Mouse (Mus musculus) spleen, postnatal 14 days (tissue): ENCODE measurements around the gene Cbr4.

Experiments
- DNase-seq, 2 experiments: peaks; one replicate each; pipeline ENCODE4 v3.0.0; 2021 to 2022; ENCODE audit warnings: low spot score in 2 of 2

The Cbr4 gene

GRCm38 (mm10) chr8:61488631-61489030, 1.1 kb downstream of the Cbr4 start:
- no peak for DNase-seq

DNA sequence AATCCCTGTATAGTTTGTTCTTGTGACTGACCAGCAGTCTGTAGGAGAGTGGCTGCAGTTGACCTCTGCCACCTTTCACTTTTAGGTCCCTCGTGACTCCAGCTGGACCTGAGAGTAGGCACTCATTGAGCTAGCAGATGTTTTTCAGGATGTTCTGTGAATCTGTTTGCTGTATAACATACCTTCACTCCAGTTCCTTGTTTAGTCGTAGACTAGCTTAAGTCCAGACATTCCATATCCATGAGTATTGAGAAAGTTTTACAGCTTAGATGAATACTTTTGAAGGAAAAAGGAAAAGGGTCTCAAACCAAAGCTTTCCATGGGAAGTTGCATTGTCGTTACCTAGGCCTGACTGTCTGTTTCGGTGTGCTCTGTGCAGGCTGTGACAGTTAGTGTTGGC, 9.6 kb downstream of the Cbr4 start:
- DNase-seq: no peak

DNA sequence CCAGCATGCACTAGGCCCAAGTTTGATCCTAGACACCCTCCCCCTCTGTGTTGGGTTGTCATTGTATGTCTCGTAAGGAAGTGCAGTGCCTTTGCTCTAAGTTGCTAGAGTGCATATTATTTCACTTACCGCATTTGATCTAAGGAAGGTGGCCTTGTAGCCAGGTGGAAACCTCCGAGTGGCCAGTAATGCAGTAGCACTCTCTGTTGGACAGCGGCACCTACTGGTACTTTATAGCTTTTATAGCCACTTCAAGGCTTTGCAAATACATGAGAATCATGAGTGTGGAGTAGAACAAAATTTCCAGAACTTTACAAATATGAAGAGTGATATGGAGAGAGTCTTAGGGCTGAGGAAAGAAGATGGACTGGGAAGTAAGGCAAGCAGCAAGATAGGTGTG, 11.5 kb downstream of the Cbr4 start:
- DNase-seq: no peak

GRCm38 (mm10) chr8:61500914-61501313, 13.4 kb downstream of the Cbr4 start:
- no peak for DNase-seq

DNA sequence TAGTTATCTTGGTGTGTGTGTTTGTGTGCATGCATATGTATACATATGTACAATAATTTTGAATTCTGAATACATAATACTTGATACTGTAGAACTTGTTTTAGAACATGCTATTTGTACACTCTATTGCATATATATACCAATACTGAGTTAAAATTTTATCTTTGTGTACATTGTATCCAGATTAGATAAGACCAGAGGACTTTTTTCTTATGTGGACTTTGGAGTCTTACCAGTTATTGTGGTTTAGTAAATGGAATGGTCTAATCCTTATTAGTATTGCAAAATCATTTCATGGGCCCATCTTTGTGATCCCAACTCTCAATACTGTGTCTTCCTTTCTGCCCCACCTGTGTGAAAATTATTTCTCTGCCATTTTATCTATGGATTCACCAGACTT, 14.7 kb downstream of the Cbr4 start:
- DNase-seq: no peak

- DNase-seq: no peak
Measured at GRCm38 (mm10) chr8:61515110-61515930, 27.8 kb downstream of the Cbr4 start.

DNA sequence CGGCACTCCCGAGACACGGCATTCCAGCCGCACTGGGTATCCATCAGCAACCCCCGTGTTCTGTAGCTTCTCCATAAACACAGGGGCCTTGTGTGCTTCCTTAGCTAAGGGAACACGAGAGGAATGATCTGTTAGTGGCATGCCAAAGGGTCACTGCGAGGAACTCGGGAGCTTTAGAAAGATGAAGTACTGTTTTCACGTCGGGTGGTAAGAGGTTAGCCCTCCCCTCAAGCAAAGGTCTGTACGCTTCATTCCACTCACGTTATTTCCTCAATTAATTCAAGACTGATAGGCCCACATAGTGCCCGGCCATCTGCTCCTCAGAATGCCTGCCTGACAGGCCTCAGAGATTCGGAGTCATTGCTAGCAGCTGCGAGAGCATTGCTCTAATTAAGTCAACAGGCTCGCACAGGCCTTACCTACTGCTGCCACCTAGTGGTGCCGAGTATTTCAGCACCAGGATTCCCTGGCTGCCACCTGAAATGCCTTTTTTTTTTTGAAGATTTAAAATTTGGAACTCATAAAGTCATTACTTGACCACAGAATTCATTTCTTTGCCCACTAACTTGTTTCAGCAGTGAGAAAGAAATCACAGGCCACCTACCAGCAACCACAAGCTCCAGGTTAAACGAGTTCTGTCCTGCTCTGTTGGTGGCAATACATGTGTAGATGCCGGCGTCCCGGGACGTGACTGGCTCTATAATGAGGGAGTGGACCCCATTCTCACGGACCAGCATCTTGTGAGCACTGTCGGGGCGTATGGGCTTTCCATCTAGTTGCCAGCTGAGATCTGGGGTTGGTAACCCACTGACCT, 28.6 kb downstream of the Cbr4 start:
- DNase-seq: peak; percentile 27 to 62

DNA sequence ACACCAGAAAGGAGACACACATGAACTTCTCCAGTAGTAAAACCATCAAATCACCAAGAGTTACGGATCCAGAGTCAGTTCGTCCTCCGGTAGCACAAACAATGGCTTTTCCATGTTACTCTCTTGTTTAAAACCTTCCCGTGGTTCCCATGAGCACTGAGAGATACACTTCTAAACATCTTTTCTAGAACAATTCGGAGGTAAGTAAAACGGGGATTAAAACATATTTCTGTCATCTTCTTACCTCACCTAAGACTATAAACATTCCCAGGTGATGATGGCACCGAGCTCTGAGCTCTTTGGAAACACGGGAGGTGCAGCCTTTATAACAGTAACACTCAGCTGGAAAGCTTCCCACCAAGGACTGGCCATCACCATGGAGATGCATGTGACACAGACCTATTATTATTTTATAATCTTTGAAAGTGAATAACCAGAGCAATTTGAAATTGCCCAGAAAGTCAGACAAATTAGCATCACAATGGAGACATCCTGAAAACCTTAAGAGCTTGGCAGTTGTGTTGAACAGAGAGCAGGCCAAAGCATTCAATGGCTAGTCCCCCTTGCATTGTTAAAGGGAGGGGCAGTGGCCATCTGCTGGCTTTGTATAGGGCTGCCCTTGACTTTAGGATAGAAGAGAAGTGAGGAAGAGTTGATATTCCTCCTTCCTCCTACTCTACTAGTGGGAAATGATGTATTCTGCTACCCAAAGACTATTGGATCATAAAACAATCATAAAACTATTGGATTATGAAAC, 29.4 kb downstream of the Cbr4 start:
- DNase-seq: no peak

- DNase-seq: no peak
Measured at GRCm38 (mm10) chr8:61517502-61518185, 30.1 kb downstream of the Cbr4 start.

GRCm38 (mm10) chr8:61522132-61522531, 34.6 kb downstream of the Cbr4 start:
- no peak for DNase-seq

DNA sequence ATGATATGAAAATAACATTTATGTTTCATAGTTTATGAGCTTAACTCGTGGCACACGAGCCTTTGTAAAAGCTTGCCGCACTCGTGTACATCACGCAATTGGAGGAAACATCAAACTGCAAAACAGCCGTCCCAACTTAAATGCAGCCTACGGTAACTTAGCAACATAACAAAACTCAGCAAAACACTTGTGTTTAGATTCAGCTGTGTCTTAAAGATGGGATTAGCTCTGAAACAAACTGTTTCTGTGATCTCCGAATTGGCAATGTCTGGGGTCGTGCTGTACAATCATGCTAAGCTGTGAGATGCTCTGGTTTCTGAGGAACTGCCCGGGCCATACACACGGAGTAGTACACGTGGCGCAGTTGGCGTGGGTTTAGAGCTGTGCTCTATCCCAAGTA, 39.5 kb downstream of the Cbr4 start:
- no peak for DNase-seq

GRCm38 (mm10) chr8:61528197-61528596, 40.7 kb downstream of the Cbr4 start:
- DNase-seq: no peak

GRCm38 (mm10) chr8:61528642-61529041, 41.1 kb downstream of the Cbr4 start:
- DNase-seq: no peak

- DNase-seq: no peak
Measured at GRCm38 (mm10) chr8:61531944-61532795, 44.6 kb downstream of the Cbr4 start.

- DNase-seq: no peak
Measured at GRCm38 (mm10) chr8:61532831-61533230, 45.3 kb downstream of the Cbr4 start.

GRCm38 (mm10) chr8:61533356-61533926, 45.9 kb downstream of the Cbr4 start:
- DNase-seq: no peak

DNA sequence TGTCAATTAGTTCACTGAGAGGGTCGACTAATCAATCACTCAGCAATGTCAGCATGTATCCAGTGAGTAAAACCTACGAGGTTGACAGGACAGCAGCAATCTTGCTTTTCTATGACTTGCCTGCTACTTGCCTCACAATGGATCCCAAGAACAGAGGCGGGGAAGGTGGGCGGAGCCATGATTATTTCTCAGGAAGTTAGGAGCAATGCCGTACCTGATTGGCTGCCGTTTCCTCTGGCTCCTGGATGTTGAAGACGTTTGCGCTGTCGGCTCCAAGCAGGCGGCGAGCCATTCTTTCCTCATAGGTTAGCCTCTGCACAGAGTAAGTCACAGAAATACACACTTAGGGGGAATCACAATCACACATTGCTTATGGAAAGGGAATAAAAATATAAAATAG, 47.9 kb downstream of the Cbr4 start:
- DNase-seq: no peak

DNA sequence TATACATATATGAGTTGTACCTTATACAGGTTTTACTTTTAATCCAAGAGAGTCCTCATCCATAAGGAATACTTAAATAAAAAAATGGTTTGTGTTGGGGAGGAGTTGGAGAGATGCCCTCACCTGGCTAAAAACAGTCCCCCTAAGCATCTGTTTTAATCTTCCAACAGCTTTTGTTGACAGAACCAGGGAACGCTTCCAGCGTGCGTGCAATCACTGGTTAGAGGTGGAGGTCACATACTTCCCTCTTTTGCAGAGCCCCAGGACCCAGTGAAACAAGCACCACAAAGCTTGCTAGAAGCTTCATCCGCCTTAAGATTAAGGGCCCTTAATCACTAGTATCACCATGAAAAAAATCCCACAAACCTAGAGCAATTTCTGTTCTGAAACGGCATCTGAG, 49.9 kb downstream of the Cbr4 start:
- DNase-seq: no peak

GRCm38 (mm10) chr8:61539828-61540500, 52.4 kb downstream of the Cbr4 start:
- DNase-seq: peak; percentile 28 to 62

- DNase-seq: no peak
Measured at GRCm38 (mm10) chr8:61549585-61549984, 62.1 kb downstream of the Cbr4 start.
